Mouse (Mus musculus): ENCODE results near the gene Ntn1. TPM values are rescaled to one million over a fixed set of nuclear protein-coding genes. Genes with fewer than 3 reads are reported as not detected.

Ntn1 gene
- polyA plus RNA-seq, 1 experiment, result 6.1 TPM

- Histone ChIP-seq H3K27ac (ENCODE audit: insufficient read depth, low read length) (no peak overlapping the region), H3K4me3 (ENCODE audit: insufficient read depth, low read length) (no peak overlapping the region), H3K4me1 (ENCODE audit: control insufficient read depth, insufficient read depth, low read length) (no peaks in the 10 kb centered on the region)
- no peak for TF ChIP-seq POLR2A (IDR thresholded peaks at IDR 0.05; ENCODE audit: low read depth, low read length)
- no peak for TF ChIP-seq CTCF (IDR thresholded peaks at IDR 0.05; ENCODE audit: borderline replicate concordance, insufficient read depth, low read length)
Observed at GRCm38 (mm10) chr11:68286142-68286808, 114.3 kb downstream of the Ntn1 start.

- Histone ChIP-seq H3K27ac (ENCODE audit: insufficient read depth, low read length) (no peak overlapping the region), H3K4me1 (ENCODE audit: control insufficient read depth, insufficient read depth, low read length) (no peaks in the 10 kb centered on the region), H3K4me3 (ENCODE audit: insufficient read depth, low read length) (no peak overlapping the region)
- TF ChIP-seq POLR2A (IDR thresholded peaks at IDR 0.05; ENCODE audit: low read depth, low read length) (no peak), CTCF (IDR thresholded peaks at IDR 0.05; ENCODE audit: borderline replicate concordance, insufficient read depth, low read length) (no peak)
Observed at GRCm38 (mm10) chr11:68285754-68286141, 114.9 kb downstream of the Ntn1 start.

GRCm38 (mm10) chr11:68280001-68280510 lies 120.6 kb downstream of the Ntn1 start:
- no peaks in the 10 kb centered on the region for H3K4me1 ChIP-seq (ENCODE audit: control insufficient read depth, insufficient read depth, low read length)
- no peak overlapping the region for H3K27ac ChIP-seq (ENCODE audit: insufficient read depth, low read length)
- no peak for TF ChIP-seq CTCF (IDR thresholded peaks at IDR 0.05; ENCODE audit: borderline replicate concordance, insufficient read depth, low read length)
- TF ChIP-seq POLR2A (IDR thresholded peaks at IDR 0.05; ENCODE audit: low read depth, low read length), result no peak
- no peak overlapping the region for H3K4me3 ChIP-seq (ENCODE audit: insufficient read depth, low read length)

- Histone ChIP-seq H3K4me1 (ENCODE audit: control insufficient read depth, insufficient read depth, low read length) (no peaks in the 10 kb centered on the region), H3K27ac (ENCODE audit: insufficient read depth, low read length) (no peak overlapping the region), H3K4me3 (ENCODE audit: insufficient read depth, low read length) (no peak overlapping the region)
- TF ChIP-seq CTCF (IDR thresholded peaks at IDR 0.05; ENCODE audit: borderline replicate concordance, insufficient read depth, low read length), result no peak
- no peak for TF ChIP-seq POLR2A (IDR thresholded peaks at IDR 0.05; ENCODE audit: low read depth, low read length)
Observed at GRCm38 (mm10) chr11:68276945-68277344, 123.7 kb downstream of the Ntn1 start.

- Histone ChIP-seq H3K4me3 (ENCODE audit: insufficient read depth, low read length) (no peak overlapping the region), H3K27ac (ENCODE audit: insufficient read depth, low read length) (no peak overlapping the region), H3K4me1 (ENCODE audit: control insufficient read depth, insufficient read depth, low read length) (no peaks in the 10 kb centered on the region)
- TF ChIP-seq CTCF (IDR thresholded peaks at IDR 0.05; ENCODE audit: borderline replicate concordance, insufficient read depth, low read length), result no peak
- no peak for TF ChIP-seq POLR2A (IDR thresholded peaks at IDR 0.05; ENCODE audit: low read depth, low read length)
Observed at GRCm38 (mm10) chr11:68274331-68274811, 126.3 kb downstream of the Ntn1 start.

- no peak overlapping the region for H3K27ac ChIP-seq (ENCODE audit: insufficient read depth, low read length)
- no peak overlapping the region for H3K4me3 ChIP-seq (ENCODE audit: insufficient read depth, low read length)
- TF ChIP-seq CTCF (IDR thresholded peaks at IDR 0.05; ENCODE audit: borderline replicate concordance, insufficient read depth, low read length), result no peak
- no peak for TF ChIP-seq POLR2A (IDR thresholded peaks at IDR 0.05; ENCODE audit: low read depth, low read length)
- no peaks in the 10 kb centered on the region for H3K4me1 ChIP-seq (ENCODE audit: control insufficient read depth, insufficient read depth, low read length)
Observed at GRCm38 (mm10) chr11:68273855-68274254, 126.8 kb downstream of the Ntn1 start.

- TF ChIP-seq POLR2A (IDR thresholded peaks at IDR 0.05; ENCODE audit: low read depth, low read length), result no peak
- no peak for TF ChIP-seq CTCF (IDR thresholded peaks at IDR 0.05; ENCODE audit: borderline replicate concordance, insufficient read depth, low read length)
- Histone ChIP-seq H3K4me3 (ENCODE audit: insufficient read depth, low read length) (no peak overlapping the region), H3K27ac (ENCODE audit: insufficient read depth, low read length) (no peak overlapping the region), H3K4me1 (ENCODE audit: control insufficient read depth, insufficient read depth, low read length) (no peaks in the 10 kb centered on the region)
Observed at GRCm38 (mm10) chr11:68270730-68271467, 129.7 kb downstream of the Ntn1 start.

- Histone ChIP-seq H3K4me1 (ENCODE audit: control insufficient read depth, insufficient read depth, low read length) (no peaks in the 10 kb centered on the region), H3K27ac (ENCODE audit: insufficient read depth, low read length) (no peak overlapping the region), H3K4me3 (ENCODE audit: insufficient read depth, low read length) (no peak overlapping the region)
- TF ChIP-seq CTCF (IDR thresholded peaks at IDR 0.05; ENCODE audit: borderline replicate concordance, insufficient read depth, low read length), result no peak
- no peak for TF ChIP-seq POLR2A (IDR thresholded peaks at IDR 0.05; ENCODE audit: low read depth, low read length)
Observed at GRCm38 (mm10) chr11:68264276-68264675, 136.3 kb downstream of the Ntn1 start.

GRCm38 (mm10) chr11:68263100-68263499 lies 137.5 kb downstream of the Ntn1 start:
- TF ChIP-seq POLR2A (IDR thresholded peaks at IDR 0.05; ENCODE audit: low read depth, low read length), result no peak
- TF ChIP-seq CTCF (IDR thresholded peaks at IDR 0.05; ENCODE audit: borderline replicate concordance, insufficient read depth, low read length), result no peak
- Histone ChIP-seq H3K4me3 (ENCODE audit: insufficient read depth, low read length) (no peak overlapping the region), H3K4me1 (ENCODE audit: control insufficient read depth, insufficient read depth, low read length) (no peaks in the 10 kb centered on the region), H3K27ac (ENCODE audit: insufficient read depth, low read length) (no peak overlapping the region)

Data from embryonic fibroblast, embryonic 13.5 days (primary cell).